Mouse (Mus musculus) limb, embryonic 14.5 days (tissue): ENCODE data around the gene Snrpd3. TPM values are rescaled to one million over a fixed set of nuclear protein-coding genes. Genes with fewer than 3 reads are reported as not detected.

Source experiments
- ATAC-seq: fragments of 200-750 bp; cut with Nextera tagmentation; 2 replicates; pipeline ENCODE4 v1.8.0; 2017; ENCODE audit warnings: low read depth, moderate number of reproducible peaks, moderate TSS enrichment; ENCODE audit not compliant: low FRiP score
- DNase-seq: peaks from one replicate; pipeline ENCODE4 v3.0.0-alpha.2; 2015; ENCODE audit warnings: low spot score
- H3K27ac ChIP-seq: fragments of 300-500 bp; sonication (generic); replicated peaks from 2 replicates; pipeline ENCODE4 v1.5.1; 2014; ENCODE audit warnings: low read depth, mild to moderate bottlenecking, low read length, moderate library complexity, mixed read lengths
- H3K27me3 ChIP-seq: fragments of 300-500 bp; sonication (generic); 2 replicates; pipeline ENCODE4 v1.6.1; 2014; ENCODE audit warnings: low read length, mixed read lengths; ENCODE audit not compliant: control insufficient read depth, insufficient read depth
- H3K36me3 ChIP-seq: fragments of 300-500 bp; sonication (generic); 2 replicates; pipeline ENCODE4 v1.6.1; 2014; ENCODE audit warnings: mild to moderate bottlenecking, low read length, moderate library complexity, mixed read lengths; ENCODE audit not compliant: control insufficient read depth, insufficient read depth
- H3K4me1 ChIP-seq: fragments of 300-500 bp; sonication (generic); 2 replicates; pipeline ENCODE4 v1.6.1; 2014; ENCODE audit warnings: antibody characterized with exemption, low read length, mixed read lengths; ENCODE audit not compliant: control insufficient read depth, insufficient read depth
- H3K4me2 ChIP-seq: fragments of 300-500 bp; sonication (generic); replicated peaks from 2 replicates; pipeline ENCODE4 v1.6.1; 2014; ENCODE audit warnings: low read depth, mild to moderate bottlenecking, low read length, moderate library complexity; ENCODE audit not compliant: severe bottlenecking
- H3K4me3 ChIP-seq: fragments of 300-500 bp; sonication (generic); replicated peaks from 2 replicates; pipeline ENCODE4 v1.5.1; 2014; ENCODE audit warnings: low read length
- H3K9ac ChIP-seq: fragments of 300-500 bp; sonication (generic); 2 replicates; pipeline ENCODE4 v1.6.1; 2014; ENCODE audit warnings: mild to moderate bottlenecking, low read depth, low read length, moderate library complexity; ENCODE audit not compliant: severe bottlenecking
- H3K9me3 ChIP-seq: fragments of 300-500 bp; sonication (generic); 2 replicates; pipeline ENCODE4 v1.6.1; 2016; ENCODE audit warnings: low read length; ENCODE audit not compliant: control insufficient read depth
- POLR2A ChIP-seq: fragments of 200-500 bp; IDR thresholded peaks from 2 replicates; pipeline ENCODE4 v1.8.0; 2012; ENCODE audit warnings: inconsistent platforms, mild to moderate bottlenecking, moderate library complexity, borderline replicate concordance; ENCODE audit not compliant: insufficient read depth, insufficient read length; ENCODE audit errors: extremely low read depth
- WGBS: fragments of 180-500 bp; shearing (Covaris S2); extraction: QIAGEN DNeasy Blood & Tissue Kit; methylation state at CpG from one replicate; pipeline ENCODE4 v1.1.7; 2014; 5-methylcytosine and 5-hydroxymethylcytosine counted together
- polyA plus RNA-seq, 2 experiments: library from polyadenylated mRNA; depleted of rRNA in 1 of 2; stranded (reverse) in 1 of 2; unstranded in 1 of 2; fragments of >200 nt; fragmentation: Nextera tagmentation in 1 of 2; extraction: Ambion mirVana in 1 of 2; gene quantifications; 2 replicates each; pipeline versions ENCODE4 v1.2.1 to v1.2.3; 2012 to 2014

The Snrpd3 gene
- polyA plus RNA-seq, 2 experiments: 121 to 173 TPM

- Histone ChIP-seq H3K9ac (no peak overlapping the region), H3K27me3 (no peaks in the 10 kb centered on the region), H3K4me3 (no peak overlapping the region), H3K36me3 (peaks cover 26% of the 10 kb centered on the region), H3K4me1 (peaks cover 17% of the 10 kb centered on the region), H3K4me2 (no peak overlapping the region), H3K9me3 (no peaks in the 10 kb centered on the region), H3K27ac (no peak overlapping the region)
- 72% methylated on average over 7 of the region's 7 CpGs for WGBS
- TF ChIP-seq POLR2A: no peak
- ATAC-seq (no peak), DNase-seq (no peak)
Observed at GRCm38 (mm10) chr10:75514361-75514760, 3.0 kb upstream of the Snrpd3 start.

- Histone ChIP-seq H3K27ac (no peak overlapping the region), H3K36me3 (peaks cover 26% of the 10 kb centered on the region), H3K27me3 (no peaks in the 10 kb centered on the region), H3K9me3 (no peaks in the 10 kb centered on the region), H3K4me2 (no peak overlapping the region), H3K4me3 (peak overlapping the region; percentile 71; the same call in 1 of the 2 replicates), H3K4me1 (peaks cover 17% of the 10 kb centered on the region), H3K9ac (peak overlapping the region; percentile 85; the same call in 1 of the 2 replicates)
- no peak for ATAC-seq
- 49% methylated on average over 4 of the region's 4 CpGs for WGBS
- no peak for DNase-seq
- TF ChIP-seq POLR2A: no peak
Observed at GRCm38 (mm10) chr10:75515216-75516037, 1.9 kb upstream of the Snrpd3 start.

DNA sequence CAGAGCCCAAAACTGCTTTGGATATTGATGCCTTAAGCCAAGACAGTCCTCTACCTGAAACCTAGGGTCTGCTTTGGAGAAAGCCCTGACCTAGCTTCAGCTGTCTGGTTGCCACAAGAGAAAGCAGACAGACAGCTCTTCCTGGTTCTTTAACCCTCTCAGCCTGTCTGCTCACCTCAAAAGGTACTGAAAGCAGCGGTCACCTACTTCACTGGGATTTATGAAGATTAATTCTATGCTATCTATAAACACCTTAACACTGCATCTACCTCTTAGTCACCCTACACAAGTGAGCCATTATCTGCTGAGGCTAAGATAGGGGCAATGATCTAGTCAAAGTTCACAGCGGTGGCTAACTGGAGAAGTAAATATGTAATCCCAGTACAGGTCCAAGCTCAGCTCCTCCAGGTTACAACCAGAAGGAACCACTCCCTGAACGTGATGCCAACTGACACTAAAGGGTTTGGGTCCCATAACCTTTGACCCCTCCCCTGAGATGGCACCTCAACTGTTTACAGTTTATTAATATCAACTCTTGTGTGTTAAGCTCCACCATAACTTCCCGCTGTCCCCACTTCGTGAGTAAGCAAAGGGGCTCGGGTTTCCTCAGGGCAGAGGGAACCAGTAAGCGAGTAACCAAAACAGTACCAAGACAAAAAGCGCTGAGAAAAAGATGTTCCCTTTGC, 1.2 kb upstream of the Snrpd3 start:
- peaks cover 26% of the 10 kb centered on the region for H3K36me3 ChIP-seq
- no peak for DNase-seq
- H3K27ac ChIP-seq: 0 out of 2 replicates have a peak overlapping the region, but pooled peaks have one; percentile 89
- no peak for ATAC-seq
- peak overlapping the region; percentile 84 for H3K4me2 ChIP-seq
- H3K9ac ChIP-seq: peak overlapping the region; percentile 85
- no peak for TF ChIP-seq POLR2A
- H3K27me3 ChIP-seq: no peaks in the 10 kb centered on the region
- no peaks in the 10 kb centered on the region for H3K9me3 ChIP-seq
- peak overlapping the region; percentile 71 for H3K4me3 ChIP-seq
- peaks cover 17% of the 10 kb centered on the region for H3K4me1 ChIP-seq
- 23% methylated on average over 8 of the region's 8 CpGs for WGBS

DNA sequence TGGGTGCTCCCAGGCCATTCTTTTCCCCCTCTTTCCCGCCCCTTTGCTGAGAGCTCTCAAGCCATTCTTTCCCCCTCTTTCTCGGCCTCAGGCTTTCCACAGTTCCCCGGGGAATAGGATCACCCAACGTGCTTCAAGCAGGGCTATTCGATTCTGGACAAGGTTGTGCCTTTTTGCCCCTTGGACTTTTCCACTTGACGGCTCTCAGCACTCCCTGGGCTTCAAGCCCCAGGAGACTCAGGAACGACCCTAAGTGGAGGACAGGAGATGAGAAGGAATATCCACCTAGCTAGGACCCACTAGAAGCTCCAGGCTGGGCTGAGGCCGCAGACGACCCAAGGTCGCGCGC, 653 bp upstream of the Snrpd3 start:
- Histone ChIP-seq H3K27ac (peak overlapping the region; percentile 89), H3K4me3 (peak overlapping the region; percentile 71), H3K9ac (peak overlapping the region; percentile 85), H3K4me2 (peak overlapping the region; percentile 84), H3K9me3 (no peaks in the 10 kb centered on the region), H3K27me3 (no peaks in the 10 kb centered on the region), H3K4me1 (peaks cover 17% of the 10 kb centered on the region), H3K36me3 (peaks cover 26% of the 10 kb centered on the region)
- 2% methylated on average over 12 of the region's 12 CpGs for WGBS
- TF ChIP-seq POLR2A: no peak
- ATAC-seq: no peak
- peak; percentile 6 for DNase-seq

DNA sequence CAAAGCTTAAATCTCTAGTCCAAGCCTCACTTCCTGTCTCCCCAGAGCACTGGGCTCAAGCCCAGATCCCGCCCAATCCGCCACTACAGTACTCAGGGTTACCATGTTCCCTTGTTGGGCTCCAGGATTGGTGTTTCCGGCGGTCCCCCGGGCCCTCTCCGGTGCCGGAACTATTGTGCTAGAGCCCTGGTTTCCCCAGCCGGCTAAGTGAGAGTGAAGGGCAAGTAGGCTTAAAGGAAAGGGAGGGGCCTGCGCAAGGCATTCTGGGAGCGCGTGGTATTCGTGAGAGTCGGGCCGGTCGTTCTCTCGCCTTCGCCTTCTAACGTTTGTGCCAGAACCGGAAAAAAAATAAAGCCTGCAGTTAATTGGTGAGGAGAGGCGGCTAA, 400 bp downstream of the Snrpd3 start, which contains the start of gene Gucd1:
Gene Gucd1, minus strand, starts transcription at position 215 of the 386 bp plus-strand sequence.
- H3K36me3 ChIP-seq: peaks cover 29% of the 10 kb centered on the region
- peak; percentile 95 for DNase-seq
- no peaks in the 10 kb centered on the region for H3K9me3 ChIP-seq
- H3K27ac ChIP-seq: peak within 1 kb of the TSS; percentile 93
- peaks cover 17% of the 10 kb centered on the region for H3K4me1 ChIP-seq
- peak; percentile 90 for ATAC-seq
- 0% methylated on average over 20 of the region's 20 CpGs for WGBS
- peak; percentile 53; the same call in 1 of the 2 replicates for TF ChIP-seq POLR2A
- H3K27me3 ChIP-seq: no peaks in the 10 kb centered on the region
- H3K9ac ChIP-seq: peak within 1 kb of the TSS; percentile 85
- peak within 1 kb of the TSS; percentile 84 for H3K4me2 ChIP-seq
- H3K4me3 ChIP-seq: peak within 1 kb of the TSS; percentile 71
